Mouse (Mus musculus) kidney, adult 11 months (tissue): ENCODE data around the gene Cpz.

Experiments used
- DNase-seq: peaks from one replicate; pipeline ENCODE4 v3.0.0; 2022

The Cpz gene

GRCm38 (mm10) chr5:35524381-35524780, 1.1 kb downstream of the Cpz start:
- DNase-seq: no peak

DNA sequence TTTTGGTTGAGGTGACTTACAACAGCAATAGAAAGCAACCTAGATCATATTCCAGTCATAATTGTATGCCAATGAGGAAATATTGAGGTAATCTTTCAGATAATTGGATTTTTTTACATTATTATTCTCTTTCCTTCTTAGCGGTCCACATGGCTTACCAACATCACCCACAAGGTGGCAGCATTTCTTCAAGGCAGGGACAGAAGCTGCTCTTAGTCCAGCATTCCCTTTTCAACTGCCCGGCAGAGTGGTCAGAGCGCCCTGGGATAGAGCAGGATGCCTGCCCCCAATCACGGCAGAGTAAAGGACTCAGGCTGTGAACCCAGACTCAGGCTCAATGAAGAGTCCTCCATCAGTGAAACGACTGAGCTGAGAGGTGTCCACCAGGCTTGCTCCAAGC, 1.8 kb downstream of the Cpz start:
- no peak for DNase-seq

GRCm38 (mm10) chr5:35516781-35517180, 8.7 kb downstream of the Cpz start:
- no peak for DNase-seq

DNA sequence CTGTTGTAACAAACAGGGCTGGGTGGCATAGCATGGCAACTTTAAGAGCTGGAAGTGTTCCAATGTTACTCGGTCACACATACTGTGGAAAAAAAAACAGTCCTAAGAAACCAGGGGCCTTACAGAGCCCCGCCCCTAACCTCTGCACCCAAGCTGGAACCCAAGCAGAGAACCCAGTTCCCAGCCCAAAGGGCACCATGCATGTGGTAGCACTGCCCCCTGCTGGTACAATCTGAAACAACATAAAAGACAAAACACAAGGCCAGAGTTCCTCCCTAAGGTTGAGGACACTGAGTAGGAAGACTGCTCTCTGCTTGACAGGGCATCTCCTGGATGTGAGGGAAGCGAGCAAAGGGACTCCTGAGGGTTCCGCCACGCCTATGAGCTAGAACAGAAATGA, 14.9 kb downstream of the Cpz start:
- peak; percentile 28 for DNase-seq

DNA sequence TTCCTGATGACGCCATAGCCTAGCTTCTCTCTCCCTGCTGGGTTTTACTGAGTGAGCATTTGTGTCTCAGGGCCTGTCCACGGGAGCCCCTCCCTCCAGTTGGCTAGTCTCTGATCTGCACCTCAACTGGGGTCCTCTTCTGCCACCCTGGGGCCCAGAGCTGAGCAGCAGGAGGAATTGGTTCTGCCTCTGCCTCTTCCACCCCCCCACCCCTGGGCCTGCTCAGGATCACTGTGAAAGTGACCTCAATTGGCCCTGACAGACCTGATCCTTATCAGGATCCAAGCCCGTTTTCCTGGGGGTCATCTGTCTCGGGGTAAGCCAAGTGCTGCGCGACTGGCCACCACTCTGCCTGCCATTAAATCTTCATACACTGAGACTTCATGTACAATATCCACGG, 20.5 kb downstream of the Cpz start:
- DNase-seq: no peak

- DNase-seq: no peak
These were observed 28.2 kb downstream of the Cpz start for GRCm38 (mm10) chr5:35497344-35497743.

DNA sequence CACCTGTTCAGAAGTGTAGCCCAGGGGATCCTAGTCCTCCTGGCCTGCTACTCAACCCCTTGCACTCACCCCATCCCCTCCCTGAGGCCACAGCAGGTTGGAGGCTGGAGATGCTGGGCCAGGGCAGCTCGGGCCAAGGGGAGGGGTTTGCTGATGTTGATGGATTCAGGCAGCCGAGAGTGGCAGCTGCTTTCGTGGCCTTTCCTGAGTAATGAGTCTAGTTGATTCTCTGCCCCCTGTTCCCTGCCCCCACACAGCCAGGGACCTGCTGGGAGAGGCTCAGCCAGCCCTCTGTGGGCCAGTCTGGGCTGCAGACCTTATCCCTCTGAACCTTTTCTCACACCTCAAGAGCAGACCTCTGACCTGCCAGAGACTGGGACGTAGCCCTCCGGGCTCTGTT, 29.5 kb downstream of the Cpz start:
- DNase-seq: no peak

DNA sequence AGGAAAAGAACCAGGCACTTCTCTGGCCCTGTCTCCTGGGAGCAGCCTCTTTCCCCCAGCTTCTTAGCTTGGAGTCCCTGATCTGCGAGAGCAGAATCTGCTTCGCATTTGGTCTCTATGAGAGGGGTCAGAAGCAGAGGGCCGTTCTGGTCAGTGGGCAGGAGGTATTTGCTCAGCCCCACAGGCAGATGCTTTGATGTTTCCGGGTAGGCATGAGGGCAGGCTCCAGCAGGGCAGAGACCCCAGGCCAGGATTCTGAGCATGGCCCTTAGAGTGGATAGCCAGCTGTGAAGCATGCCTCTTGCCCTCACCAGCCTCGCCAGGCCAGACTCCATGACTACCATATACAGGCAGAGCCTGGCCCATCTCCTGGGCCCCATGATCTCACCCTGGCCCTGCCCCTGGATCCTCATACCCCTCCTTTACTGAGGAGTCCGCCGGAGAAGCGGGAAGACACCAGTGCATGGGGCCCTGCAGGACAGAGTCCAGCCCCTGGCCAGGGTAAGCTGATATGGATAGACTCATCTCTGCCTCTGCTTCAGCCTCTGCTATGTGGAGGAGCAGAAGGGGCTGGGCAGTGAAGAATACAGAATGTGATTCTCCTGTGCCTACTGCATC, 30.6 kb downstream of the Cpz start:
- DNase-seq: peak; percentile 12

DNA sequence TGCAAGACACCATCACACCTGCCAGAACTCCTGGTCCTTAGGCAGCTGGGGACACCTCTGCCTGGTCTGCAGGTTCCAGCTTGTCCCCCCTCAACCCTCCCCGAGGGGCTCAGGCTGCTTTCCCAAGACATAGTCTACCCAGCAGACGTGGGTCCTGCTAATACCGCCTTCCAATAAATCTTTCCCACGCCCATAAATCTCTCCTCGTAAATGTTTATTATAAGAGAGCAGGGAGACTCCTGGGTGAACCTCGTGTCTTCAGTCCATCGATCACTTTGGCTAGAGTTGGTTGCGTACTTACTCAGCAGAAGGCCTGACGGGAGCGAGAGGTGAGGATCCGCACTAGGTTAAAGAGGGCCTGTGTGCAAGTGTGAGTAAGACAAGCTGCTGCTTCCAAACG, 31.7 kb downstream of the Cpz start:
- DNase-seq: no peak

- no peak for DNase-seq
These were observed 46.0 kb downstream of the Cpz start for GRCm38 (mm10) chr5:35479521-35479920.

- DNase-seq: no peak
These were observed 50.3 kb downstream of the Cpz start for GRCm38 (mm10) chr5:35475236-35475635.

- no peak for DNase-seq
These were observed 54.5 kb downstream of the Cpz start for GRCm38 (mm10) chr5:35470885-35471528.

GRCm38 (mm10) chr5:35465966-35466635, 59.4 kb downstream of the Cpz start:
- DNase-seq: no peak

DNA sequence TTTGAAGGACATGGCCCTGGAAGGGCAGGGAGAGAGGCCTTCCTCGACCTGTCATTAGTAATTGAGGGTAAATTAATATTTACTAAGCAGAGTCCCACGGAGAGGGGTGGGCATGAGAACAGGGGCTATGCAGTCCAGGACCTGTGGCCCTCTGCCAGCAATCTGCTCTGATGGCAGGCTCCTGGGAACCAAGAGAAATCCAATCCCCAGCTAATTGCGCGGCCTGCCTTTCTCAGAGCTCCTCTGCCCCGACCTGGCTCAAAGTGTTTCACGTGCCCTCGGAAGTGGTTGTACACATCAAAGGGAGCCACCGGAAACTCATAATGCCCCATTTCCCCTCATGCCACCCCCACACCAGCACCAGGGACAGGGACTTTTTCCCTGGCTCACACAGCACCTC, 63.4 kb downstream of the Cpz start:
- DNase-seq: no peak

DNA sequence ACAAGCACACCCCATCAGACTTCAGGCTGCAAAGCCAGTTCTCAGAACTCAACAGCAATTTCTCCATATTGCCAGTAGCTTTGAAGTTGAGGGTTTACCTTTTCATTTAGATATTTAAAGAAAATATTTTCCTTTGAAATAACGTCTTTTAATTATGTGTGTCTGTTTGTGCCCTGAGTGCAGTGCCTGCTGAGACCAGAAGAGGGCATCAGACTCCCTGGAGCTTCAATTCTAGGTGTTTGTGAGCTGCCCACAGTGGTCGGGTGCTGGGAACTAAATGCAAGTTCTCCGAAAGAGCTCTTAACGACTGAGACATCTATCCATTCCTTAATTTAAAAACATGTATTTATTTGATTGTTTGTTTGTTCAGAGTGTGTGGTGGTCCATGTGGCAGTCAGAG, 65.7 kb downstream of the Cpz start:
- DNase-seq: no peak

- DNase-seq: no peak
These were observed 67.2 kb downstream of the Cpz start for GRCm38 (mm10) chr5:35458267-35458666.

- no peak for DNase-seq
These were observed 68.1 kb downstream of the Cpz start for GRCm38 (mm10) chr5:35457364-35457763.

- no peak for DNase-seq
These were observed 71.2 kb downstream of the Cpz start for GRCm38 (mm10) chr5:35454187-35454800.
